Mouse (Mus musculus) adrenal gland, adult 18-20 months (tissue): ENCODE measurements at regions not wholly inside any gene's neighbourhood (a gene's known extent, or its start where the extent isn't known, plus 50 kb on each side); places are given as distances from the start of the nearest gene placed in this dataset.
A peak's percentile ranks its signal among the peaks of the same experiment; 100 is the strongest.

Source experiments
- DNase-seq, 2 experiments: peaks; one replicate each; pipeline ENCODE4 v3.0.0; 2021 to 2022; ENCODE audit warnings: low spot score in 2 of 2

DNA sequence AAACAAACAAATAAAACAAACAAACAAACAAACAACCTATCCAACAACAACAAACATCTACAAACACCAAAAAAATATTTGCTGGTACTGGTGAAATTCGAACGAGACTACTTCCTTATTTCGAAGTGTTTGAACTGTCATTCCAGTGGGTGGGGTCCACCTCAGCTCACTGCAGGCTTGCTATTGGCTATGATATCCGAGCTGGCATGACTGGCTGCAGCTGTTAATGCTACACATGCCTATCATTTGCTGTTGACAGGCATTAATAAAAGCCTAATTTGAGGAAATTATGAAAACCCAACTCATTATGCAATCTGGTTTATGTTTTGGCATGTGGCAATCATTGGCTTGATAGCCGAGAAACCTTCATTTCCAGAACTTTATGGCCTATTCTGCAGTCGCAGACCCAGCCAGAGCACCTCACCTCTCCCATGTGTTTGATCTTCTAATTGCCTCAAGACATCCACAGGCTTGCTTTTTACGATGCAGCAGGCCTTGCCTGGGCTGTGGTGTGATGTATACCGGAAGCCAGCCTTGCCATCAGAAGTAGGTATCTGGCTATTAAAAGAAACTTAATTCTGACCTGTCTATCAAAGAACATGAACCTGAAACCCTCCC lies 283.3 kb upstream of the Nr2f2 start:
- no peak for DNase-seq

DNA sequence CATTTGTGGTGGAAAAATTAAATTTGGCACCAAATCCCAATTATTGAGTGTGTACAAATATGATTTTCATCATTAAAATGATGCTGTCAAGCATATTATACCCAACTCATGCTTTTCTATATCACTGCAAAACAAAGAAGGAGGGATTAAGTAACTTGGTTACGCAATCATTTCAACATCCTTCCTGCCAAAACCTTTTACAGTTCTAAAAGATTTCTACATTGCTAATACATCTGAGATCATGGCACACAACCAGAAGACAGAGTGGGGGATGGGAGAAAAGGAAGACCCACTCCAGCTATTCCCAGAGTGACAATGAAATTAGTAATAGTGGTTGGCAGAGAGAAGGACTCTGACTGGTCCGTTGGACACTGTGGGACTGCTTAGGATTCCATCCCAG lies 280.3 kb upstream of the Nr2f2 start:
- DNase-seq, result no peak

DNA sequence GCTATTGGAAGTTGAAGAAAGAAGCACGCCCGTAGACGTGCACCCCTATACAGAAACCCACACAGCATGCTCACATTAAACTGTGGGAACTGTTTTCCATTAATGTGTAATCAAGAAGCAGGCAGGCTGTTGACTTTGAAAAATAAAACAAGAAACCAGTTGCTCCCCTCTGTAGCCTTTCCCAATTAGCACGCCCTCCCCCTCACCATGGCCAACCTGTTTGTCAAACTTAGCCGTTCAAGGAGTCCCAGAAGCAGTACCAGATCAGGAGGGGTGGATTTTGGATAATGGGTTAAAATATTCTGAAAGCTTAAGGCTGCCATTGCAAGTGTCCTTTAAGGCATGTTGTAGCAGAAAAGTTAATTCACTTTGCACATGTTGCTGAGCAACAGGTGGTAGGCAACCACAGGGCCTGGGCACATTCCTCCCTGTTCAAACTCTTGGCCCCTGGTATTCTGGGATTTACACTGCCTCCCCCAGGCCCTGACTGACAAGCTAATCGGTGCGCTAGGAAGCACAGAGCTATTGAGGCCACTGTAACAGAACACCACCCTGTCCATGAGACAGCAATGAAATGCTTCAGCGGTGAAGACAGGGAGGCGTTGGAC lies 277.3 kb upstream of the Nr2f2 start:
- DNase-seq, result no peak

DNA sequence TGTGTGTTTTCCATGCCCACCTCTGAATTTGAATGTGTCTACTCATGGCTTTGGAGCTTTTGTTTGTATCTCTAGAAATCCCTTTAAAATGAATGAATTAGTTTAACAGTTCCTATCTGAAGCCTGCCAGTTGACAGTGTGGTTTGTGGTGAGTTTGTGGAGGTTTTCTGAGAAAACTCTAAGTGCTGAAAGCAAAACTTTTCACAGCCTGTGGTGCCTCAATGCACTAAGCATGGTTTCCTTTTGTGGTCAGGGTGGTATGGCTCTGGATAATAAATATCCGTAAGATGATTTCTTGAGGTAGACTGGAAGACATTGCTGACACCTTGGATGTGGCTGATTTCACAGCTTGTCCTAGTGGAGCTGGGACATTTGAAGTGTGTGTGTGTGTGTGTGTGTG lies 276.5 kb upstream of the Nr2f2 start:
- DNase-seq, result no peak

DNA sequence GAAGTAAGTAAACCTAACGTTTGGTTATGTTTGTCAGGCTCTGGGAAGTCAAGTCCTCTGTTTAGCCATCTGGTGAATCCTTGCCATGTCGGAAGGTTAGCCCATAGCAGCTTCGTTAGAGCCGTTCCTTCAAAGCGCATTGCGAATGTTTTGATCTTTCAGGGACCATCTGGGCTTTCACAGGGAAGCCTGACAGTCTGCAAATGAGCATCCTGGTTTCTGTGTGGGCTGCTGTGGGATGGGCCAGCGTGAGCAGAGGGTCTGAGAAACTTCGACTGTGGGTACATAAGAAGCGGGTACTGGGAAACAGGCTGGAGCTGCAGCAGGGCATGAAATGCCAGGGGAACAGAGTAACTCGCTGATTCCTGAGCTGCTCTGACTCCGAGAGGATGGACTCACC lies 274.7 kb upstream of the Nr2f2 start:
- no peak for DNase-seq

DNA sequence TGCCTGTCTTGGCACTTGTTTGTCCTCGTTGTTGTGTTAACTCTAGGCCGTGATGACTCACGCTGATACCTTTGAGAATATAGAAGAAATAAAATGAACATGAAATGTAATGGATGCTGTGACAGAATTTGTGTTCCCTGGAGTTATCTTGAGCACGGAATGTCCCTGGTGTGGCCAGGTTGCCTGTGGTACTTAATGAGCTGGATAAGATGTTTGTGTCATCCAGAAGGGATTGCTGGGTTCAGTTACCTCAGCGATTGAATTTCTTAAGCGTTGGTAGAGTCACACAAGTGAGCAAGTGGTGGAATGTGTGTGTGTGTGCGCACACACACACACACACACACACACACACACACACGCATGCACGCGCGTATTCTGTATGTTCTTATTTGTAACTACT lies 274.0 kb upstream of the Nr2f2 start:
- DNase-seq, result no peak

DNA sequence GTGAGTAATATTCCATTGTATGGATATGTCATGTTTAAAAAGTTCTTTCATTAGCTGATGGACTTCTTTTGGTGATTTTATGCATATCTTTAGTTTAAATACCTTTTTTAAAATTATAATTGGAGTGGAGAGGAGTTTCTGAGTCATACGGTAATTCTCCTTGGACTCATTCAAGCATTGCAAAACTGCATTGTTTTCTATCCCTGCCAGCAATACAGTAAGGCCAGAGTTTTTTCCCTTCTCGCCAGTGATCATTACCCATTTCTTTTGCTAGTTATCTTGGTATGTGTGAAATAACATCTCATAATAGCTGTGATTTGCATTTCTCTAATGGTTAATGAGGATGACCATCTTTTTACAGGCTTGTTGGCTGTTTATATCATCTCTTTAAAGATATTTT lies 271.6 kb upstream of the Nr2f2 start:
- no peak for DNase-seq

DNA sequence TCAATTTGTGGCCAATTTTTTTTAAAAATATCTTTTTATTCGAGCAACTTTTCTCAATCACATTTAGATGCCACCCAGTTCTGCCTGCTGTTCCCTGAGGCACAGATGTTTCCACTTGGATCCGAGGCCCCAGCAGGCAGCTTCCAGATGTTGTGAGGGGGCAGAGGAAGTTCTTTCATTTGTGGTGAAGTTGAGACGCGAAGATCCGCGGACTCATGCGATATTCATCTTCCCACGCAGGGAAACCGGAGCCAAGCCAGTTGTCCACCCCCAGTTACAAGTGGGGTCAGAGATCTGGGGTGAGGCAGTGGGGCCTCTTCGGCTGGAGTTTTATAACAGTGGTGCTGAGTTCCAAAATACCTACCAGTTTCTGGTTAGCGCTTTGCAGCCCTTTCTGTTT lies 267.5 kb upstream of the Nr2f2 start:
- no peak for DNase-seq

DNA sequence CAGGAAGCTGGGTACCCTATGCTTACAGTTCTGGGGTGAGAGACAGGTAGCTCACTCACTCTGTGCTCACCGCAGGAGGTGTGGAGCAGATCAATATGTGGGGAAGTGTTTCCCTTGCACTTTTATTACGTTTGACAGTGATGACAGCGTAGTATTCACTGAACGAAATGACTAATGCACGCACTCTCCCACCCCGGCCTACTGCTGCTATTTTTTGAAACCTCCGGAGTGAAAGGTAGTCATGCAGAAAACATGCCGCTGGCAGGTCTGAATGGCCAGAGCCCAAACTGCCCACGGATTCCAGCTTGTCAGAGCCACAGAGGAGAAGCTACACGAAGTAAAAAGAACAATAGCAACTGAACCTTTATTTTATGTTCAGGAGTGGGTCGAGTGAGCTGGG lies 267.0 kb upstream of the Nr2f2 start:
- DNase-seq, result no peak

DNA sequence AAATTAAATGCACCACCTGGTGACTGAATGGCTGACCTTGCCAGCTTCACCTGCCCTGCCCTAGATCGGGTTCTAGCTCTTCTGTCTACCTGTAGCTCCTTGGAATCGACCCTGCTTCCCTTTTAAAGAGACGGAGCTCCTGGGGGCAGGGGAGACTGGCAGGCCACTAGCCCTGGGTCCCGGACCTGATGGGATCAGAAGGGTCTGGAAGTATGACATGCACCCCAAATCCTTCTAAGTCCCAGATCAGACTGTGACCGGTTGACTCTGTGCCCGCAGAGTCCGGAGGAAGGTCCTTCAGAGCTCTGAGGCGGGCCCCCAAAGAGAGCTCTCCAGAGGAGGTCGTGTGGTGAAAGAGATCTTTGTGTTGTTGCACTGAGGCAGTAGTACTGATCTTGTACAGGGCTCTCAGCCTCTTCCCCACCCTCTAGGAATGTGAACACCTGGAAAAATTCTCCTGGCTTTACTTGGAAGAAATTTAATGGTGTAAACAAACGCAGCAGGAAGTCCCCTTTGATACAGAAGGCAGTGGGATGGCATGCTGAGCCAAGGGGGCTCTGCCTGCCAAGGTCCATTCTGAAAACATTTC lies 259.2 kb upstream of the Nr2f2 start:
- no peak for DNase-seq

DNA sequence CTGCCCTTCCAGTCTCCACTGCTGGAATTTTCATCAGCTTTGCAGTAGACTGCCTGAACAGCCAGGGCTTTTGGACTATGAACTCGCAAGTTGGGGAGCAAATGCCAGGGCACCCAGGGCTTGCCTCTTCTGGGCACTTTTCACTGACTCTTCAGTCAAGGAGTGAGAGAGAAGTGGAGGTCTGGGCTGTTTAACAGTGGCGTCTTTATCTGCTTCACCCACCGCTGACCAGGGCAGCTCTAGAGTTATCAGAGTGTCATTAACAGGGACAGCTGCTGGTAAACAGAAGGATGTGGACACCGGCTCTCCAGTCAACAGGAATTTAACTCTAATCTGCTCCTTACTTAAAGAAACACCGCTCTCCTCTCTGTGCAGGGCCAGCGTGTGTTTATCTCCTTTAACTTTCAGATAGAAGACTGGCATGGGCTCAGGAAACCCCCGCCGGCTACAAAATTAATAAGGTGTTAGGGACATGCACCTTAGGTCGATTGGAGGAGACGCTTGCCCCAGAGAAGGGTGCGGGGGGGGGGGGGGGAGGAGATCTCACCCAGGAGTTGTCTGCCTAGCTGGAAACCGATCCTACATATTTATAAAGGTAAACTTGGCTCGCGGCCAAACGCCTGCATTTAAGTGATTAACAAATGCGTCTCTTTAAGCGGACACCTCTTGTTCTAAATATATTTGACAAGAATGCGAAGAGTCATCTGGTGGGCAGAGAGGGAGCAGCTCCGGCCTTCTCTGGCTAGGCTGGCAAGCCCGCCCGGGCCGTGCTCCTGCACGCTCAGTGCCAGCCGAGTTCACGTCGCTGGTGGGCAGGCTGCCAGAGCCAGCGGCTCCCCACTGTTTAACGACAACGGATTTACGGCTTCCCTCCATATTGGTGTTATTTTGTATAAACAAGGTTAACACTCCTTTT lies 258.4 kb upstream of the Nr2f2 start:
- peak; percentile 52 to 58 for DNase-seq

DNA sequence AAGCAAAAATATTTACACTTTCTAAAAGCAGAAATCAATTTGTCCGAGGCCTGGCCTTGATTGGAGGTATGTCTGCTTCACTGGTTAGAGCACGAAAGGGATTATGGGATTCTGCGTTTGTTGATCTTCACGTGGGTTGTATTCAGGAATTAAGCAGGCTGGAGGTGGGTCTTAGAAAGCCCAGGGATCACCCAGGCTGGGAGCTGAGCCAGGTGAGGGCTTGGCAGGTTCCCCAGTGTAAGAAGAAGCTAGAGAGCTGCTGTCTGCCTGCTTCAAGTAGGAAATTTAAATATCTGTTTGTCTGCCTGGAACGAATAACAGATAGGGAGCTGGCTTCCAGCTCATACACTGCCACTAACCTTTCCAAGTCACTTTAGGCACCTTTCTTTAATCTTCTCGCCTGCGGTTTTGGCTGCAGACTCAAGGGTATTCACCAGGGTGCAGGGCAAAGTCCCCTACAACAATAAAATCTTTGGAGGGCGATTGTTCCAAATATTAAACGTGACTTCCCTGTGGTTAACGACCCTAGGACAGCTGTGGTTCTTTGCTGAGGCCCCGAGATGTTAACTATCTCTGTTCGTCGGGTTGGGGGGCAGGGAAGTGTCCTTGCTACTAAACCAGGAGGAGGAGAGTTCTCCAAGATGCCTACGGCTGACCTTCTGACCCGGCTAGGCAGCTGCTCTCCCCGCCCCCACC lies 257.6 kb upstream of the Nr2f2 start:
- no peak for DNase-seq

DNA sequence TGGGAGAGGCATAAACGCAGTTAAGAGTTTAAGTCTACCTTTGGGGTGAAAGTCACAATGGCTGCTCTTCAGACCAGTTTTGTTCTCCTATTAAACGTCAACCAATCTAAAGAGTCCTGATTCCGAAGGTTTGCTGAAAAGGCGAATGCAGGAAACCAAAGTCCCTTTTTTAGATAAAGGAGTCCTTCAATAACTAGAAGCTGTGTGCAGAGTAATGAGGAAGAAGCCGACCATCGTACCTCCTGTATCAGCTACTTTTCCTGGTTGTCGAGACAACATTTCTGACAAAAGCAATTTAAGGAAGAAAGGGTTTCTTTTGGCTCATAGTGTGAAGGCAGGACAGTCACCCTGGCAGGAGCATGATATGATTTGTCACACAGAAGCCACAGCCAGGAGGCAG lies 252.9 kb upstream of the Nr2f2 start:
- DNase-seq, result no peak

DNA sequence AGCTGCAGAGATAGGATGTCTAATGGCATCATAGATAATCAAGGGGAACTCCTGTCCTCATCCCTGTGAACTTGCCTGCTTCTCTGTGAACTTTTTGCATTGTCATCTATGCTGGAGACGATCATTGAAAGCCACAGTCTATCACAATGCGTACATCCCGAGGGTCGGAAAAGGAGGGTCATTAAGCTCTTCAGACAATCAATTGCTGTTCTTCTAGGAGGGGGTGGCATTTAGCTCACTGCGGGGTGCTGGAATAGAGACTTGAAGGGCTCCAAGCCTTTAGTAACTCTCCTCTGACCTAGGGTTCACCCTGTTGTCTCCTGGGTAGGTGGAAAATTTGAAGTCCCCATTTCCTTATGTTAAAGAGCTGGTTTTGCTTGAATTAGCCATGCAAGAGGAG lies 251.7 kb upstream of the Nr2f2 start:
- DNase-seq, result no peak

DNA sequence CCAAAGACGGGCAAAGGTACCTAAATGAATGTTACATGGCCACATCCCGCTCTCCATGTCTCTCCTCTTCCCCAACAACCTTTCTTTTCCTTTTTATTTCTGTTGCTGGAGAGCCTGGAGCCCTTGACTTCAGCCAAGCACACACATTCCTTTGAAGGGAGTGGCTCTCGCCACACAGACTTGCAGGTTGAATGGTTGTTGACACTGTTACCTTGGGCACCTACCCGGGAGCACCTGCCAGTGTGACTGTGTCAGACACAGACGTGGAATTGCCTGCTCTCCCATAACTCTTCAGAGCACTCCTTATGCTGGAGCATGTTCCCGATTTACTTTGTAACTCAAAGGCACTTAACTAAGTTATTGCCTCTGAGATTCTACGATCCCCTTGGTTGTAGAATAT lies 240.0 kb upstream of the Nr2f2 start:
- DNase-seq, result no peak

DNA sequence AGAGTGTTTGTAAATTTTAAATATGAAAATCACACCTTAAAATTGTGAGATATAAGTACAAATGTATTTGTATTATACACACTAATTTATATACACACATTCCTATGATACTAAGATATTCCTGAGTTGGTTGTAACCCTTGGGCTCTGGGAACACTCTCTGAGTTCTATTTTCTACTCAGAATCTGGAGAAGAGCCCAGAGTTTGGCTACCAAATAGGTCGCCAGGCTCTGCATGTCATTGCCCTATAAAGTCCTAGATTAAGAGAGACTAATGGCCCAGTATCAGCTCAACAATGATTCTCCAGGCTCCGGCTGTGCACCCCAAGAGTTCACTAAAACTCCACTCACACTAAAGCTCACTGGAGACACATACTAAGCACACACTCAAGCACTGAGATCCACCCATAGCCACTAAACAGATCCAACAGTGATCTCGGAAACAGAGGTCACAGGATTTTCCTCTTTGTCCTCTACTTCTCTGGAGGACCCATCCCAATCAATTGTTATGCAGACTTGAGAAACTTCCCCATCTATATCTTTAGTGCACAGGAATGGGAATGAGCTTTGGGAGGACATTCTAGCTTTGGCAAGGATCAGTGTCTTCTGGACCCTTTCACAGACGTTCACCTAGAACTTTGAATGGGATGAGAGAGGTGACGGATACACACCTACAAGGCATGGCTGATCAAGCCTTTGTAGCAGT lies 238.1 kb upstream of the Nr2f2 start:
- DNase-seq, result no peak

DNA sequence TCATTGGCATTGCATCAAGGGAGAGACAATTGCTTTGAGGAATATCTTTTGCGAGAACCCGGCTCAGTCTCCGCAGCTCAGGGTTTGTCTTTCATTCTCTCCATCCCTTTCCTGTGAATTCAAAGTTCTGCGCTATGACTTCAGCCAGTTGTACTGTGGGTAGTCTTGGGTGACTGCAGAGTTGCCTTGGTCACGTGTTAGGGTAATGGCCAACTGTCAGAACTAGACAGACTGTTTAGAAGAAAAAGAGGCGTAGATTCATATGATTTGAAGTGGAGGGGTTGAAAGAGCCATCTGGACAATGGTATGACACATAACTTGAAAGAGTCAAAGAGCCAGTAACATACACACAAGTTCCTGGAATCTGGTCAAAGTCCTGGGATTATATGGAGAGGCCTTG lies 226.5 kb upstream of the Nr2f2 start:
- no peak for DNase-seq

DNA sequence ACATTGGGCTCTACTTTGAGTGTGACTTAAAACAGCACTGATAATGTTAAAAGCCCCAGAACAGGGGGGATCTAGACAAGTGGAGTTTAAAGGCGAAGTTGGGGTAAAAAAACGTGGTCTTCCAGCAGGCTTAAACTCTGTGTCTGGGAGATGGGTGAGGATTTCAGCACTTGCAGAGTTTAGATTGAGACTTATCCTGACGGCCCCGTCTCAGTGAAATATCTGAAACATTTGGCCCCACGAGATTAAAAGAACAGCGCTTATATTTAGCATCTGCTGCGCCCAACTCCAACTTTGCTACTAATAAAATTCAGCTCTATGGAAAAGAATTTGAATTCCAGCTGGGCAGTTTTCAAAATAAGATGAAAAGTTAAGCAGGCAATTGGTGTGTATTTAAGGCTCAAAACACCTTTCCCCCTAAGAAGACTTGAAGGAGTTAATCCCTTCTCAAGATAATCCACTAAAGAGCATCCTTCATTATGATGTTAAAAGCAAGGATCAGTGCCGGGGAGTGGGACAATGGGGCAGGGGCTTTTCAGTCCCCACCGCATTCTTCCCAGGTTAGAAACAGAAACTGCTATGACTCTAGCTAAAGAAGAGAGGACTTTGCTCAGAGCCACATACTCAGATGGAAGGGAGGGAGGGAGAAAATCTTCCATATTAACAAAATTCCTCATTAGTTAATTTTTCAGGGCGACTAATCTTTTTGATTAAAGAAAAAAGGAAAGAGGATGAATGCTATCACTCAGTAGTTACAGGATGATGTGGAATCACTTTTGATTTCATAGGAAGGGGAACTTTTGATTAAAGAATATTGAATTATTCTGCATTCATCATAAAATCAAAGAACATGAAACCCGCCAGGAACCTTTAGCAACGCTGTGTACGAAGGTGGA lies 225.1 kb upstream of the Nr2f2 start:
- DNase-seq, result no peak

DNA sequence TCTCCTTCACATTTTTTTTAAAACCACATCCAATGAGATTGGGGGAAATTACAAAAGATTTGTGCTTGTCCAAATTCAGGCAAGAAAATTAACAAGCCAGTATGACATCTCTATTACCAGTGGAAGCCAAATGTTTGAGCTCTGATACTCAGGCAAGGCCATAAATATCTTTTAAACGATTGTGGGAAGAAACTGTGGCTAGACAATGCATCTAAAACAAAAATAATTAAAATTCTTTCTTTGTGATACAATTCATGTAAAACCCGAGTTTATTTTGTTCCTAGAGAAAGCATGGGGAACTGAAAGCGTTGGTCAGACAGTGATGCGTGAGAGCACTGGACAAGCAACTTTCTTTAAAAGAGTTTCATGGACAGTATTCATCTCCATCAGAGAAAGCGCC lies 223.2 kb upstream of the Nr2f2 start:
- DNase-seq, result no peak

DNA sequence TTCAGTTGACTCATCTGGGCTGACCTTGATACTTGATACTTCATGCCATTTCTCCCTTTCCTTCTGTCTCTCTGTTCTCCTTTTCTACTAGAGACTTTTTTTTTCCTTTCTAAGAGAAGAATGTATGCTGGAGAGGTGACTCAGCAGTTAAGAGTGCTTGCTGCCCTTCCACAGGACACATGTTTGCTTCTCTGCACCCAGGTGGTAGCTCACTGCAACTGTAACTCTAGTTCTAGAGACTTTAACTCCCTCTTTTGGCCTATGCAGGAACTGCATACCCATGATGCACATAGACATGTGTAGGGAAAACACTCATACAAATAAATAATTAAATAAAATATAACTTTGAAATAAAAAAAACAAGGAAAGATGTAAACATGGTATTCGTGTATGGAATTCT lies 221.5 kb upstream of the Nr2f2 start:
- no peak for DNase-seq
